Mouse (Mus musculus) gastrocnemius, postnatal 4 days (tissue): ENCODE data around the gene Sh3d19. TPM values are rescaled to one million over a fixed set of nuclear protein-coding genes. Genes with fewer than 3 reads are reported as not detected.

Experiments
- DNase-seq, 2 experiments: peaks; one replicate each; pipeline ENCODE4 v3.0.0; 2021 to 2022; ENCODE audit warnings: low spot score in 2 of 2, mixed read lengths in 2 of 2
- long read RNA-seq, 2 experiments: library from polyadenylated mRNA; stranded (forward); transcript quantifications; one replicate each; pipeline ENCODE4 v2.0.0; 2021
- total RNA-seq, 2 experiments: library from RNA; stranded (reverse); gene quantifications; 2 replicates each; pipeline ENCODE4 v1.2.3; 2021

Gene Sh3d19
- 10 to 100 TPM; 52.8 to 61.9 TPM for total RNA-seq
- long read RNA-seq, experiment 1, partial matches to known transcripts, result 0 of 6 reads
- long read RNA-seq, experiment 1, other reads (novel, unspliced or antisense), result 5 of 6 reads
- long read RNA-seq, experiment 2, full-length matches to known transcripts, result 1 of 9 reads
- long read RNA-seq, experiment 2, partial matches to known transcripts, result 4 of 9 reads
- long read RNA-seq, experiment 2, other reads (novel, unspliced or antisense), result 4 of 9 reads

DNA sequence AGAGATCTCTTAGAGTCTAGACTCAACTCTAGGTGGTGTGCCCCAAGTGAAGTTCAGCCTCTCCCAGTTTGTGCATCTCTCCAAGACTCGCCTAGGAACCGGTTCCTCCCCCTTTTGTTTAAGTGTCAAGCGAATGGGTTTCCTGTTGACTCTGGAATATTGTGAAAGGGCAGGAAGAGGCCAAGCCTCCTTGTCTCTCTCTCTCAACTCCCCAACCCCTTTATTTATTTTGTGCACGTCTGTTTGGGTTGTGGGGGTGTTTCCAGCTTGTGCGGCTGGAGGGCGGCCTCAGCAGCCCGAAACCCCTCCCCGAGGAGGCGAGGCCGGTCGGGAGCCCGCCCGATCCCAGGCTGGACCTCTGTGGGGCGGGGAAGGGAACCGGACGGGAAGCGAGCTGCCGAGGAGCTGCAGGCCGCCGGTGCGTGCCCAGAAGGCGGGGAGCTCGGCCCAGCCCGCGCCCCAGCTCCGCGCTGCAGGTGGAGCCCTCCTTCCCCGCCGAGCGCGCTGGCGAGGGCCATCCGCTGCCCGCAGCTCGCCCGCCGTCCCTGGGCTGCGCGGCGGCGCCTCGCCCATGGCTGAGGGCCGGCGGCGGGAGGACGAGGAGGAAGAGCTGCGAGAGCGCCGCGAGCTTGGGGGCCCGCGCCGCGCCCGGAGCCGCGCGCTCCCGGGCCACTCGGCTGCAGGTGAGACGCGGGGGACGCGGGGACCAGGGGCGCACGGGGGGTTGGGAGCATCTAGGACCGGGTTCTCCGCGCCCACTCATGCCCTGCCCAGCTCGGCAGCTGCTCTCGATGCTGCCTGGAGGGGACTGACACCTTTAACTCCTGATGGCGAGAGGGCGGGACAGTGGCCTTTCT lies at the start of gene Sh3d19:
Gene Sh3d19, plus strand, starts transcription at position 368 of the 857 bp plus-strand sequence.
- DNase-seq, result peak; percentile 73 to 83

DNA sequence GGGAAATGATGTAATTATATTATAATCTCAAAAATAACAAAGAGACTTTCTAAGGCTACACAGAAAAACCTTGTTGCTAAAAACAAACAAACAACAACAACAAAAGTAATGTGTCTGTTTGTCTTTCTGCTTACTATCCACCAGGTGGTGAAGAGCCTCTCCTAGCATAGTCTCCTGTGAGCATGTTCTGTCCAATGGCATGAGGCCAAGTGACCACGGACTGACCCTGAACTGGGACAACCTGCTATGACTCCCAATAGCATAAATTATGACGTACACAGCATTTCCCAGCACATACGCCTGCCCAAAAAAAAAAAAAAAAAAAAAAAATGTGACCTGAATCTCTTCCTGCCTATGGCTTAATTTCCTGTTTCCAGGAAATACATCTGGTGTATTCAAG lies 48.6 kb upstream of the Sh3d19 start:
- peak in 1 of 2 experiments; percentile 29 for DNase-seq

DNA sequence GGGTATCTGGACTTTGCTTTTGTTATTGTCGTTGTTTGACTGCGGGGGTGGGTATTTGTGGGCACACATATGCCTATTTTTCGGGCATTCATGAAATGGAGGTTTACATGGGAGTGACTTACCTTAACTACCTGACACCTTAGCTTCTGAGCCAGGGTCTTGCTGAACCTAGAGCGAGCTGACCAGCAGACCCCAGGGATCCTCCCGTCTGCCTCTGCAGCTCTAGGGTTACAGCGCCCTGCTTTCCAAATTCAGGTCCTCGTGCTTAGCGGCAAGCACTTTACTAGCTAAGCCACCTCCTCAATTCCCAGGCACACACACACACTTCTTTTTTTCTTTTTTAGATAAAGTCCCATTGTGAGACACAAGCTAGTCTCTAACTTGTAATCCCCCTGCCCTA lies 47.6 kb upstream of the Sh3d19 start:
- no peak for DNase-seq

DNA sequence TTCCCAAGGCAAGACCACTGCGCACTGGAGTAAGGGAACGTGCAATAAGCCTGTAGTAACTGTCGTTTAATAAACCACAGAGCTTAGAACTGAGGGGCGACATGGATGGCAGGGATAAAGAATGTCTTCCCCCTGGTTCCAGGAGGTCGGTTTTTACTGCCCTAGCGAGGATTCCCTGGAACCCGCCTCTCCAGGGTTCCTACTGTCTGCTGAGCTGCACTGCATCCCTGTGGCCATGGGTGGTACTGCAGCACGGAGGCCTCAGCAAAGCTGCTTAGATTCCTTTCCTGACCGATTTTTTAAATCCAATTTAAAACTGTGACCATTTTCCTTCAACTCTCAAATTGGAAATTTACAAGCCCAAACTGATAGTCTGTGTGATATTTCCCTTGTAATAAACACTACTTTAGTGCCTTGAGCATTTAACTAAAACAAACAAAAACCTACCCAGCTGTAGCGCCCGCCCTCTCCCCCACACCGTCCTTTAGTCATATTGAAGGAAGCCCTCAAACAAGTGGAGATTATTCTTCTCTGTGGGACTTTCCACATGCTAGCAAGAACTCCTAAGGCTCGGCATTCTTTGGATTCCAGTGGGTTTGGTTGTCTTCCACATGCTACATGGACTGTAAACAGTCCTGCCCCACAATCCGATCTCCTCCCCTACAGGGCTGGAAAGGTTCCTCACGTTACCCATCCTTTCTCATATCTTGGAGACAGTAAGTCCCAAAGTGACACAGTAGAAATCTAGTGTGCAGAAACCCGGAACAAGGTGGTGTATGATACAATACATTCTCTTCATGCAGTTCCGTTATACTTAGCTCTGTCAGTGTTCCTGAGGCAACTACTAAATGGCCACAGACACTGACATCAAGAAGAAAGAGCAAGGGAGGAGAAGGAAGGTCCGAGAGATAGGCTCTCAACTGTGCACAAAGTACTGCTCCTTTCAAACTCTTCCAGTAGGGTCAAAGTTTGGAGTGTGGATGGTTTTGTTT lies 46.7 kb upstream of the Sh3d19 start:
- peak; percentile 57 to 80 for DNase-seq

DNA sequence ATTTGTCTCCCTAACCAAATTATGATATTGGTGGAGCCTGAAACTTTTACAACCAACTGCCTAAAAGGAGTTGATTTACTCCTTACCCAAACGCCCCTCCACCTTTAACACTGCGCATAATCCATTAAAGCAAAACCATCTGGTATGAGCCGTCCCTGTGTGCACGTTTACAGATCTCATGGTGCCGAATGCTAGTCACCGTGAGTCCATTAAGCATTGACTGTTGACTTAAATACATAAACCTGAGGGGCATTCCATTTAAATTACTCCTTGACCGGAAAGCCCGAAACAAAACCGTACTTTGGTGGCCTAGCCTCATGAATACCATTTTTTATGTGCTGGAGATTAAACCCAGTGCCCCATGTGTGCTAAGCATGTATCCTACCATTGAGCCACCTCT lies 43.6 kb upstream of the Sh3d19 start:
- no peak for DNase-seq

DNA sequence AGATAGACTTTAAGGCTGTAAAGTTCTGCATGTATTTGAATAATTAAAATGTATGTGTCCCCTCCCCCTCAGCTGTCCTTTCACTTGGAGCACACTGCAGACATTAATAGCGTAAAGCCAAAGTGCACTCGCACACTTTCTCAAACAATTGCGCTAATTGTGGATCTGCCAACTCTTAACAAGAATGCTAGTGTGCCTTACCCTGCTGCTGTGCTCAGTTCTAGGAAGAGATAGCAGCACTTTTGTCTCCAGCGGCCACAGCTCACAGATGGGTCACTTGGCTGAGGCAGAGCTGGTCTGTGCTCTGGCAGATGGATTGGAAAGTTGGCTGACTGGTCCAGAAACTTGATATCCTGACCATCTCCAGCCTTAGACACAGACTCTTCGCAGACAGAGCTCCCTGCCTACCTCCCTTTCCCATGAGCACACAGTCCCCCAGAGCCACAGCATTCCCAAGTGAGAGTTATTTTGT lies 42.7 kb upstream of the Sh3d19 start:
- peak in 1 of 2 experiments; percentile 40 for DNase-seq

DNA sequence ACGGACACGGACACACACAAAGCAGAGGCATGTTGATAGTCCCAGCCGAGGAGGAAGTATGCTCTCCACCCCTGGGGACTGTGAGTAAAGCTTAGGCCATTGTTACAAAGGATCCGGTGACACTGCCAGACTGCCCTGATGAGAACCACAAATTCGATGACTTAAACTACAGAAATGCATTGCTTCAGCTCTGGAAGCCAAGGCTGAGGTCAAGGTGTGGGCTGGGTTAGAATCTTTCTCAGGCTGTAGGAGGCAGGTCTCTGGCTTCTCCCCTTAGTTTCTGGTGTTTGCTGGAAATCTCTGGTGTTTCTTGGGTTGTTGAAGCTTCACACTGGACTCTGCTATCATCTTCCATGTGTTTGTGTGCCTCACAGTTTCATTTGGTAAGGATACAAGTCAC lies 41.2 kb upstream of the Sh3d19 start:
- no peak for DNase-seq

DNA sequence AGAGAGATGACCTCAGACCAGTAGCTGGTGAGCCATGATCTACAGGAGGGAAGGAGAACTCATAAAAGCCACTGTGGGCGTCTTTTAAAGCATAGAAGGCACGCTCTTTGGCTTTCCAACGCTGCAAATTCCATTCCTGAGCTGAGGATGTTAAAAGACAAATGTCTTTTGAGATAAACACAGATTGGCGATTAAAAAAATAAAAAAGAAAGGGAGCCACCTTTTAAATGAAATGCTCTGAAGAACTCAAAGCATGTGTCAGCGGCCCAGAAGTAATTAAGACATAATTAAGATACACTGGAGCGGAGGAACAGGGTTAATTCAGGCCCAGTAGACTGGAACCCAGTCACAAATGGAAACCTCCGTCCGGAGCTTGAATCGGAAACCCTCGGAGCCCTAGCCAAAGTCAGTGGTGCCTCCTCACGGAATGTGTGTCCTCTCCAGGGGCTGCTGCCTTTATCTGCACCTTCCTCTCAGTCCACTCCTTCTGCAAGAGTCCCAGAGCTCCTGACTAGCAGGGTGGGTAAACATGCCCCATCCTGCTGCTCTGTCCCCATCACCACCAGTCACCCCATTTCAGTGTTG lies 40.1 kb upstream of the Sh3d19 start:
- no peak for DNase-seq

DNA sequence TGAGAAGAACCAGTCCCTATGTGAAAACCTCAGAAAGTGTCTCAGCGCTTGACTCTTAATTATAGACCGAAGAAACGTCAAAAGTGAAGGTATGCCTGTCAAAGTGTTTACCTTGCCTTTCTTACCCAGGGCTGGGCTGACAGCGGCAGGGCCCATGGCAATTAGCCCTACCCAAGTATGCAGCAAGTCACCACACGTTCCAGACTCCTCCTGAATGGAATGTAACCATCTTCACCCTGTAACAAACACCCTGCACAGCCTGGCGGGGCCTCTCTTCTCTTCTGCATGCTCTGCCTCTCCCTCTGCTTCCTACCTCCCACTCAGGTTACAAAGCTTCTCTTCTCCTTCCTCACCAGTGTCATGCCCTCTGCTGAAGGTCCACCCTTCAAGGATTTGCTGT lies 39.0 kb upstream of the Sh3d19 start:
- no peak for DNase-seq

DNA sequence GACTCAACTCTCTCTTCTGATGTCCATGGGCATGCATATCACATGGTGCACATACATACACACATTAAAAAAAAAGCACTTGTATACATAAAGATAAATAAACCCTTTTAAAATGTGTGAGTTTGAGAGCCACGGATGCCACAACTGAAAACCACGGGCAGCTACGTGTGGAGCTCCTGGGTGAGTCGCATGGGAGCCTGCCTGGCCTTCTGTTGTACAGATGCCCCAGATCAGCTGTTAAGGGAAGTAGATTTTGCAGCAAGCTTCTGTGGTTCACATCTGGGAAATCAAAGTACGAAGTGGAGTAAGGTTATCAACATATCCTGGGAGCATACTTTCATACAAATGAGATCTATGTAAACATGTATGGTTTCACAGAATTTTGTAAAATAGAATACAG lies 37.3 kb upstream of the Sh3d19 start:
- no peak for DNase-seq

DNA sequence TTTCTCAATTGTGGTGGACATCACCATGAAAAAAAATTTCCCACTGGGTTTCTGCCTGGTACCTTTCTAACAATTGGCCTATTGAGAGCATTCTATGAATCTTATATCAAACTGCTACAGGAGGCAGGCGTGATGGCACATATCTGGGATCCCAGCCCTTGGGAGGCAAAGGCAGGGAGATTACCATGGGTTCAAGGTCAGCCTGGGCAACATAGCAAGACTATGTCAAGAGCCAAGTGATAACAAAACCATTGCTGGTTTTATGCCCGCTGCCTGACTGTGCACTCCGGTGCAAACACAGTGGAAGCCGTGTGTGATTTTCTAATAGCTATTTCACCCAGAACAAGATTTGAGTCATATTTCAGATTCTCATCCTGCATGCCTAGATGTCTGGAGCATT lies 20.0 kb upstream of the Sh3d19 start:
- no peak for DNase-seq

DNA sequence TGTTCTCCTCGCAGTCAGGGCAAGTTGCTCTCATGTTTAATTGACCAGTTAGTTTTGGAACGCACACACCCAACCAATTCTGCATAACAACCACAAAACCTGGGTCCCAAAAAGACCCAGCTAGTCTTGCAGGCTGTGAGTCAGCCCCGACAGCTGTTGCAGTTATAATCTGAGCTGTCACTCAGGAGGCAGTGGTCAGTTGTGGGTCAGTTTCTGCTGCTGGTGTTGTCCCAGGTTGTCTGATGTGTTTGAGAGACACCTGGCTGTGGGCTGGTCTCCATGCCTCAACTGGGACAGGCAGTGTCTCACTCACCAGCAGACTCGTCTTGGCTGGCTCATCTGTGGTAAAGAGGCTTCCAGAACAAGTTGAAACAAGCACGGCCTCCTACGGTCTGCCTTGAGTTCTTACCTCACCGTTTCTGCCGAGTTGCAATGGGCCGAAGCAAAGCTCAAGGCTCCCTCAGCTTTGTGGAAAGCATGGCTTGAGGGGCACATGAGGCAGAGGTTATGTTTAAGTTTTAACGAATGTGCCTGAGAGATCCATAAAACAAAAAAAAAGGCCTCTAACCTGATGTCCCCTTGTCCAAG lies 18.1 kb upstream of the Sh3d19 start:
- no peak for DNase-seq

DNA sequence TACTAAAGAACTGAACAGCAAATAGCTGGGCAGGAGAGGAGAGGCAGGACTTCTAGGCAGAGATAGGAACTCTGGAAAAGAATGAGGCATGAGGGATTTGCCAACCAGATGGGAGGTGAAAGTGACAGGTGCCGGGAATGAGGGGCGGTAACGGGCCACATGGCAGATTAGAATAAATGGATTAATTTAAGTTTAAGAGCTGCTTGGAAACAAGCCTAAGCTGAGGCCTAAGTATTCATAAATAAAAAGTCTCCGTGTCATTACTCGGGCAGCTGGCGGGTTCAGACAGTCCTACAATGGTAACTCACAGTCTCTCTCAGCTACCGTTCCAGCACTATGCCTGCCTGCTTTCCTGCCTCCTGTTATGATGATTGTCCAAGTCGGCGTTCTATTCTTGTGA lies 15.6 kb upstream of the Sh3d19 start:
- DNase-seq, result no peak

DNA sequence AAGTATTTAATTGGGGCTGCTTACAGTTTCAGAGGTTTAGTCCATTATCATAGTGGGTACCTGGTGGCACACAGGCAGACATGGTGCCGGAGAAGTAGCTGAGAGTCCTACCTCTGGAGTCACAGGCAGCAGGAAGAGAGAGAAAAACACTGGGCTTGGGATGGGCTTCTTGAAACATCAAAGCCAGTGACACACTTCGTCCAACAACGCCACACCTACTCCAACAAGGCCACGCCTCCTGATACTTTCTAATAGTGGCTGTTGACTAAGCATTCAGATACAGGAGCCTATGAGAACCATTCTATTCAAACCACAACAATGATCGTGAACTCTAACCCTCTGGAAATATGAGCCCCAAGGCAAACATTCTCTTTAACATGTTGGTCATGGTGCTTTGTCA lies 15.2 kb upstream of the Sh3d19 start:
- DNase-seq, result no peak

DNA sequence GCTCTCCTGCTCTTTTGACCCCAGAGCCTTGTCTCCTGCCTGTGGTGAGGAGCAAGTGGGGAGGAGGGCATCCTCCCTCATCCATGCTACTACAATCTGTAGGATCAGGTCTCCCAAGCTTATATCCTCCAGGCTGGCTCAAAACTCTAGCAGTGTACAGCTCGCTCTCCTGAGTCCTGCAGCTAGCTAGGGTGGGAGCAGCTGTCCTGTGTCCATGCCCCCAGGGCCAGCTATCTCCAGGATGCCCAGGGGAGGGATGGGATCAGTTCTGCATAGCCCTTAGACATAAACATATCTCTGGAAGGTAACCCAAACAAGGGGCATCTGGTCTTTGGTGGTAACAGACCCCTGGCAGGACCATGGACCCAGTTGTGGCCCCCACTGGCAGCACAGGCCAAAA lies 11.2 kb upstream of the Sh3d19 start:
- no peak for DNase-seq

DNA sequence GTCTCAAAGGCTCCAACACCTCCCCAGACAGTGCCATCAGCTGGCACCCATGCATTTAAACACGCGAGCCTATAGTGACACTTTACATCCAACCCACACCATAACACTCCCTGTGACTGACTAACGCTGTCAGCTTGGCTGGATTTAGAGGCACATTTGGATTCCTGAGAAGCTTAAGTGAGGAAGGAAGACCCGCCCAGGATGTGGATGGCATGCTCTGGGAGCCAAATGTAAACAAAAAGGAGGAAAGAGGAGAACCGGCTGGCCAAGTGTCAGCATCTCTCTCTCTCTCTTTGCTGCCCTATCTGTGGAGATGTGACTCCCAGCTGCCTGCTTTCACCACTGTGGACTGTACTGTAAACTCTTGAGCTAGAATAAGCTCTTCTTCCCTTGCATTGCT lies 9.8 kb upstream of the Sh3d19 start:
- no peak for DNase-seq

DNA sequence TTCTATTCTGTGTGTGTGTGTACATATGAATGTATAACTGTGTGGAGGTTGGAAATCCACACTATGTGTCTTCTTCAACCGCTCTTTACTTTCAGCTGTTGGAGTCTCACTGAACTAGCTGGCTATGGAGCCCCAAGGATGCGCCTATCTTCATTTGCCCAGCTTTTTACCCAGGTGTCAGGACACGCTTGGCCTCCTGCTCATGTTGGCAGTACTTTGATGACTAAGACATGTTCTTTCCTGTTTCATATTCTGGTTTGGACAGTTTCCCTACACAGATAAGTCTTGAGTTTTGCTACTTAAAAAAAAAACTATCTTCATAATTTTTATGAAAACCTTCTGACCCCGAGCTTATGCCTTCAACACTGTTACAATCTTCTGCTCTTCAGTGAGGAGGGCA lies 5.4 kb upstream of the Sh3d19 start:
- DNase-seq, result no peak

DNA sequence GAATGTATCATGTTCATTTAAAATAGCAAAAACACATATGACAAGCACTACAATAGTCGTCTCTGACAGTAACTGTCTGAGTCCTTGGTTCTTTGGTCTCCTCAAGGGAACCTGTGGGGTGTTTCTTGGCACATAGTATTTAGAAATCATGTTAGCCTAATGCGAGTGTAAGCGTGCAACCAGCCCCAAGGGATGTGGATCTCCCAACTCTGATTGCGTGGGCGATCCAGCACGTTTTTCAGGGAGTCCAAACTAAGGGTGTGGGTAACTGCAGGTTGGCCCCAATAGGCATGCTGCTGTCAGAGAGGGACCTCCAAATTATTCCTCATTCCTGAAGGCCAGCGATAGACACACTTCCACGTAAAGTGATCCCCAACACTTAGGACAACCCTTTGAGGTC lies 1.9 kb upstream of the Sh3d19 start:
- DNase-seq, result no peak

DNA sequence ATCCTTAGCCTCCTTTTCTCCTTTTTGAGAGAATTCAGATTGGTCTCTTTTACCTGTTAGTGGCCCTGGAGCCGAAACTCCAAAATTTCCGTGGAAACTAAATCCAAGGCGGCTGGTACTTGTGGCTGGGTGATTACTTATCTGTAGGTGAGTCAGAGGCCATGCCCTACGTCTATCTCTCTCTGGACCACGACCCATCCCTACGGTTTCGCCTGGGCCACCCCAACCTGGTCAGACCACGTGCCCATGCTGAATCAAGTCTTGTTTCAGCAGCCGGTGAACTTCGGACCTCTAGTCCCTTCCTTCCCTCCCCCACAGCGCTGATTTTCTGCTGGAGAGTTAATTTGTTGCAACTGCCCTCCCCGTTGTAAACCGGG lies 678 bp downstream of the Sh3d19 start:
- DNase-seq, result peak in 1 of 2 experiments; percentile 16

DNA sequence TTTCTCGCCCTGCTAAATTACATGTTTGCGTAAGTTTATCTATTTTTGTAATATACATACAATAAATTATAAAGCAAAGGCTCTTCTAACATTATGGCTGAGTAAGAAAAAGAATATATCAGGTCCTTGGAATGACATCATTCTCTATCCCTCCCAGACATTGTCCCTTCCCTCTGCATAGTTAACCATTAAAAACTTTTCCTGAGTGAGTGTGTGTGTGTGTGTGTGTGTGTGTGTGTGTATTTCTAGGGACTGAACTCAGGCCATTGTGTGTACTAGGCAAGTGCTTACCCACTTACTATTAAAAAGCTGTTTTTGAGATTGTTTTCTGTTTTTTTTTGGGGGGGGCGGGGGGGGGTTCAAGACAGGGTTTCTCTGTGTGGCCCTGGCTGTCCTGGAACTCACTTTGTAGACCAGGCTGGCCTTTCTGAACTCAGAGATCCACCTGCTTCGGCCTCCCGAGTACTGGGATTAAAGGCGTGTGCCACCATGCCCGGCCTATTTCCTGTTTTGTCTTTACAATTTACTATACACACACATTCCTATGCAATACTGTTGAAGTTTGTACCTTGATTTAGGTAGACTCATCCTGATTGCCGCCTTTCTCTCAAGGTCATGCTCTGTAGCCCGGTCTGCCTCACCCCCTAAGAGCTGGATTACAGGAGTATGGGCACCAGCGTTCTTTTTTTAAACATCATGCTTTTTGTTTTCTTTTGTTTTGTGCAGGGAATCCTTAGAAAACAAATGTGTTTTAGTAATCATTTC lies 2.6 kb downstream of the Sh3d19 start:
- DNase-seq, result no peak
